Mouse (Mus musculus) hindbrain, embryonic 14.5 days (tissue): Measurements from ENCODE around the gene Ncoa3. TPM values are rescaled to one million over a fixed set of nuclear protein-coding genes. Genes with fewer than 3 reads are reported as not detected.

Source experiments
- ATAC-seq: fragments of 200-750 bp; cut with Nextera tagmentation; 2 replicates; pipeline ENCODE4 v1.8.0; 2017; ENCODE audit warnings: moderate number of reproducible peaks, mild to moderate bottlenecking, moderate TSS enrichment, moderate library complexity; ENCODE audit not compliant: low FRiP score
- DNase-seq: peaks from one replicate; pipeline ENCODE4 v3.0.0-alpha.2; 2015; ENCODE audit warnings: low spot score
- H3K27ac ChIP-seq: fragments of 300-500 bp; sonication (generic); 2 replicates; pipeline ENCODE4 v1.5.1; 2014; ENCODE audit warnings: mild to moderate bottlenecking, moderate library complexity
- H3K27me3 ChIP-seq: fragments of 300-500 bp; sonication (generic); 2 replicates; pipeline ENCODE4 v1.6.1; 2014; ENCODE audit warnings: mild to moderate bottlenecking, low read length, mixed read lengths; ENCODE audit not compliant: control insufficient read depth, insufficient read depth
- H3K36me3 ChIP-seq: fragments of 300-500 bp; sonication (generic); replicated peaks from 2 replicates; pipeline ENCODE4 v1.6.1; 2014; ENCODE audit not compliant: control insufficient read depth, insufficient read depth
- H3K4me1 ChIP-seq: fragments of 300-500 bp; sonication (generic); replicated peaks from 2 replicates; pipeline ENCODE4 v1.6.1; 2014; ENCODE audit warnings: antibody characterized with exemption, low read length, mixed read lengths; ENCODE audit not compliant: control insufficient read depth, insufficient read depth
- H3K4me2 ChIP-seq: fragments of 300-500 bp; sonication (generic); replicated peaks from 2 replicates; pipeline ENCODE4 v1.6.1; 2014; ENCODE audit warnings: mild to moderate bottlenecking, moderate library complexity
- H3K4me3 ChIP-seq: fragments of 300-500 bp; sonication (generic); replicated peaks from 2 replicates; pipeline ENCODE4 v1.5.1; 2014; ENCODE audit warnings: mild to moderate bottlenecking, low read length
- H3K9ac ChIP-seq: fragments of 300-500 bp; sonication (generic); 2 replicates; pipeline ENCODE4 v1.6.1; 2014
- H3K9me3 ChIP-seq: fragments of 300-500 bp; sonication (generic); 2 replicates; pipeline ENCODE4 v1.6.1; 2016; ENCODE audit warnings: low read length; ENCODE audit not compliant: control insufficient read depth
- WGBS: fragments of 180-500 bp; shearing (Covaris S2); extraction: QIAGEN DNeasy Blood & Tissue Kit; methylation state at CpG from one replicate; pipeline ENCODE4 v1.1.7; 2014; 5-methylcytosine and 5-hydroxymethylcytosine counted together
- polyA plus RNA-seq: library from polyadenylated mRNA; unstranded; fragments of >200 nt; fragmentation: Nextera tagmentation; extraction: Ambion mirVana; gene quantifications from 2 replicates; pipeline ENCODE4 v1.2.1, GENCODE M21; 2014

Gene Ncoa3
- polyA plus RNA-seq, 1 experiment from 2014 or later, result 15.5 TPM

DNA sequence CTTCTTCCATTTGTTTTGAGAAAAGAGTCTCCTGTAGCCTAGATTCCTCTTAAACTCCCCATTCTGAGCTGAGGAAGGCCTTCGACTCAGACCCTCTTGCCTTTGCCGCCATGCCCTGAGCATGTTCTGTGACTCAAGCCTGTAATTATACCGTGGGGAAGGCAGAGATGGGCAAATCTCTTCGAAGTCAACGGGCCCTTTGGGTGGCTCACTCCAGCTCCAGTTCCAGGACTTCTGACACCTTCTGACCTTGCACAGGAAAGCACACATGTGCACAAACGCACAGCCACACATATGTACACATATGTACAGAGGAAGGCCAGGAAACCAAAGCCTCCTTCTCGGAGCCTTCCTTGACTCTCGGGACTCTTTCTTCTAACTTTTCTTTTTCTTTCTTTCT is 37.0 kb upstream of the Ncoa3 start:
- ATAC-seq, result no peak
- no peaks in the 10 kb centered on the region for H3K27me3 ChIP-seq
- no peaks in the 10 kb centered on the region for H3K4me1 ChIP-seq
- H3K9ac ChIP-seq, result no peak overlapping the region
- H3K9me3 ChIP-seq, result no peaks in the 10 kb centered on the region
- no peaks in the 10 kb centered on the region for H3K36me3 ChIP-seq
- H3K27ac ChIP-seq, result no peak overlapping the region
- WGBS, result 88% methylated on average over 8 of the region's 8 CpGs
- H3K4me2 ChIP-seq, result no peak overlapping the region
- DNase-seq, result no peak
- no peak overlapping the region for H3K4me3 ChIP-seq

DNA sequence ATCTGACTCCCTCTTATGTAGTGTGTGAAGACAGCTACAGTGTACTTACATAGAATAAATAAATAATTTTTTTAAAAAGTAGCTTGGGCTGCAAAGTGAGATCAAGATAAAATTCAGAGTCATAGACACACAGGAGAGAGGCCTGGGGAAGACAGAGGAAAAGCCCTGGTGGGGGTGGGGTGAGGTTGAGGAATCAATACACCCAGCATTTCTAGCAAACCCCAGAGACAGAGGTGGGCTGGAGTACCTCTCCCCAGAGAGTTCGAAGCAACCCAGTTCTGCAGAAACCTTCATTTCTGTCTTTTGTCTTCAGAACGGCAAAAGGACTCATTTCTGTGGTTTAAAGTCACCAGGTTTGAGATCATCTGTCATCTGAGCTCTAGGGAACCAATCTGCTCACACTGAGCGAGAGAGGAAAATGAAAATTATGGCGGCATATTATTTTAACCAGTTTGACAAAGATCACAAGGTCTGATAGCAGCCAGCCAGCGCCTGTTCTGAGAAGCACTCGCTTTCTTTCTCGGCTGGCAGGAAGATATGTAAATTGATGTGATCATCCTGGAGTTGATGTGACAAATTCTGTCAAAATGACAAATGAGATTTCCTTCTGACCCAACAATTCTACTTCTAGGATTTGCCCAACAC is 36.2 kb upstream of the Ncoa3 start:
- H3K9ac ChIP-seq, result no peak overlapping the region
- no peak overlapping the region for H3K4me3 ChIP-seq
- H3K9me3 ChIP-seq, result no peaks in the 10 kb centered on the region
- H3K27ac ChIP-seq, result no peak overlapping the region
- H3K4me2 ChIP-seq, result no peak overlapping the region
- no peaks in the 10 kb centered on the region for H3K27me3 ChIP-seq
- ATAC-seq, result no peak
- DNase-seq, result no peak
- no peaks in the 10 kb centered on the region for H3K4me1 ChIP-seq
- 70% methylated on average over 7 of the region's 7 CpGs for WGBS
- no peaks in the 10 kb centered on the region for H3K36me3 ChIP-seq

DNA sequence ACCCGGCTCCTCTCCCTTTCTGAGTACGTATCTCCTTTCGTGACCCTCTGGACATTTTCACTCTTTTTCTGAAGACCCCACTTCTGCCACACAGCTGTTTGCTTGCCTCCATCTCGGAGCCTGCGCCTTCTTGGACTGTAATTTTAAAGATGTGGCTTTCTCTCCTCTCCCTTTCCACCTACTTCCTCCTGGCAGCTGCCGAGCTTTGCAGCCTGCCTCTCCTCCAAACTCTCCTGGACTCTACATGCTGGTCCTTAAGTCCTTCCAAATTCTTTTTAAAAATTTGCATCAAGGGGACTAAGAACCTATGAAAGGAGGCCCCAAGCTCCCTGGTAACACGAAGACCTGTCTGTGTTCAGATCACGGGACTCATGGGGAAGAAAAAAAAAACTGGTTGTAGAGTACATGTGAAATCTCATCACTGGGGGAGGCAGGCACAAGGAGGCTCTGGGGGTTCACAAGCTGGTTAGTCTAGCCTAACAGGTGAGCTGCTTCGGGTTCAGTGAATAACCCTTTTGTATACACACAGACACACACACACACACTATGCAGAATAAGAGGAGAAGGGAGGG is 35.1 kb upstream of the Ncoa3 start:
- ATAC-seq, result no peak
- 81% methylated on average over 9 of the region's 9 CpGs for WGBS
- H3K27ac ChIP-seq, result no peak overlapping the region

DNA sequence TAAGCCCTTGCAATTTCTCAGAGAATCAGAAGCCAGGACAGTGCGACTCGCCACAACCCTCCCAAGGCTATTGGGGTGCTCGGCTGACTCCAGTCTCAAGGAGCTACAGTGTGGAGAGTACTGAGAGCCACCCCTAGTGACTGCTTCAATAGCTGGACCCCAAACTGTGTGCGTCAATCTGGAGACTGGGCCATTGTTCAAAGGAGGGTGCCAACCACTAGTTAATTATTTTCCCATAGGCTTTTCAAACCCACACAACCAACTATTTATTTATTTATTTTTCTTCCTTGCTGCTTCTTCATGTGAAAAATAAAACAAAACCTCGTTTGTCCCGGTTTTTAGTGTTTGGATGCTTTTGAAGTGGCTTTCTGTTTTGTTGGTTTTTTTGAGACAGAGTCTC is 33.9 kb upstream of the Ncoa3 start:
- Histone ChIP-seq H3K4me1 (no peaks in the 10 kb centered on the region), H3K9me3 (no peaks in the 10 kb centered on the region), H3K36me3 (no peaks in the 10 kb centered on the region), H3K9ac (no peak overlapping the region), H3K27ac (no peak overlapping the region), H3K4me3 (no peak overlapping the region), H3K27me3 (no peaks in the 10 kb centered on the region), H3K4me2 (no peak overlapping the region)
- DNase-seq (no peak), ATAC-seq (no peak)
- WGBS, result 58% methylated on average over 6 of the region's 6 CpGs

More for the DNA sequence above, 35.1 kb upstream of the Ncoa3 start:
- Histone ChIP-seq H3K9me3 (no peaks in the 10 kb centered on the region), H3K36me3 (no peaks in the 10 kb centered on the region), H3K4me3 (no peak overlapping the region), H3K27me3 (no peaks in the 10 kb centered on the region), H3K4me1 (no peaks in the 10 kb centered on the region), H3K4me2 (no peak overlapping the region), H3K9ac (no peak overlapping the region)
- no peak for DNase-seq

GRCm38 (mm10) chr2:165960695-165961094 is 31.7 kb upstream of the Ncoa3 start:
- WGBS, result 85% methylated on average over 3 of the region's 3 CpGs
- no peaks in the 10 kb centered on the region for H3K4me1 ChIP-seq
- no peaks in the 10 kb centered on the region for H3K9me3 ChIP-seq
- ATAC-seq, result no peak
- no peak overlapping the region for H3K9ac ChIP-seq
- no peak overlapping the region for H3K4me2 ChIP-seq
- H3K27ac ChIP-seq, result no peak overlapping the region
- no peaks in the 10 kb centered on the region for H3K36me3 ChIP-seq
- H3K4me3 ChIP-seq, result no peak overlapping the region
- no peak for DNase-seq
- H3K27me3 ChIP-seq, result no peaks in the 10 kb centered on the region

GRCm38 (mm10) chr2:165962824-165963223 is 29.6 kb upstream of the Ncoa3 start:
- WGBS, result 78% methylated on average over 5 of the region's 5 CpGs
- Histone ChIP-seq H3K9ac (no peak overlapping the region), H3K27ac (no peak overlapping the region), H3K27me3 (no peaks in the 10 kb centered on the region), H3K4me2 (no peak overlapping the region), H3K4me3 (no peak overlapping the region), H3K4me1 (no peaks in the 10 kb centered on the region), H3K9me3 (no peaks in the 10 kb centered on the region), H3K36me3 (no peaks in the 10 kb centered on the region)
- ATAC-seq (no peak), DNase-seq (no peak)

GRCm38 (mm10) chr2:165964121-165964520 is 28.3 kb upstream of the Ncoa3 start:
- ATAC-seq (no peak), DNase-seq (no peak)
- Histone ChIP-seq H3K27me3 (no peaks in the 10 kb centered on the region), H3K4me2 (no peak overlapping the region), H3K4me3 (no peak overlapping the region), H3K36me3 (no peaks in the 10 kb centered on the region), H3K9me3 (no peaks in the 10 kb centered on the region), H3K27ac (no peak overlapping the region), H3K4me1 (no peaks in the 10 kb centered on the region), H3K9ac (no peak overlapping the region)
- WGBS, result 52% methylated on average over 4 of the region's 4 CpGs

- Histone ChIP-seq H3K27ac (no peak overlapping the region), H3K4me1 (no peaks in the 10 kb centered on the region), H3K4me3 (no peak overlapping the region), H3K9ac (no peak overlapping the region), H3K36me3 (no peaks in the 10 kb centered on the region), H3K9me3 (no peaks in the 10 kb centered on the region), H3K4me2 (no peak overlapping the region), H3K27me3 (no peaks in the 10 kb centered on the region)
- DNase-seq (no peak), ATAC-seq (no peak)
- 88% methylated on average over 2 of the region's 2 CpGs for WGBS
Observed at GRCm38 (mm10) chr2:165967076-165967475, 25.4 kb upstream of the Ncoa3 start.

GRCm38 (mm10) chr2:165967823-165968555 is 24.4 kb upstream of the Ncoa3 start:
- Histone ChIP-seq H3K36me3 (no peaks in the 10 kb centered on the region), H3K4me3 (no peak overlapping the region), H3K9ac (no peak overlapping the region), H3K27ac (no peak overlapping the region), H3K27me3 (no peaks in the 10 kb centered on the region), H3K4me2 (no peak overlapping the region), H3K4me1 (no peaks in the 10 kb centered on the region), H3K9me3 (no peaks in the 10 kb centered on the region)
- DNase-seq (peak; percentile 55), ATAC-seq (peak; percentile 77; the same call in 1 of the 2 replicates)
- 55% methylated on average over 6 of the region's 6 CpGs for WGBS
